Mouse (Mus musculus): ENCODE measurements around the gene Gm10424.
"Not testable (repeated sequence)": the region's sequence is repeated elsewhere in the genome, so short reads cannot be mapped to it uniquely, and the experiment has no call there.

Gm10424 gene

DNA sequence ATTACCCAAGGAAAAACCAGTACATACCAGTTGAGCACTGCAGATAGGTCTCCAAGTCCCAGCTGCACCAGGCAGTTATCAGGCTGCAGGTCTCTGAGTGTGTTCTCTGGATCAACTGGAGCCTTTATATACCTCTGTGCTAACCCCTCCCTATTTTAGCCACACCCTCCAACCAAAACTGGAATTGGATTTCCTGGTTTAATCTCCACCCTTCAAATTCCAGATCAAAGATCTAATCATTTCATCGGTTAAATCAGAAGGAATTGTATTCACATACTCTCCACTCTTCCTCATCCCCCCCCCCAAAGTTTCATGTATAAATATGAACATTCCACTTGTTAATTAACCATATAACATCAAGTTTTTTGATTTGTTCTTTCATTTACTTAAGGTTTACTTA, at the start of gene Gm10424:
Gene Gm10424 (minus strand): TSS at position 101 of the 400 bp plus-strand sequence.
- not testable (repeated sequence) for DNase-seq (ENCODE audit: low spot score in 2 of 2)

DNA sequence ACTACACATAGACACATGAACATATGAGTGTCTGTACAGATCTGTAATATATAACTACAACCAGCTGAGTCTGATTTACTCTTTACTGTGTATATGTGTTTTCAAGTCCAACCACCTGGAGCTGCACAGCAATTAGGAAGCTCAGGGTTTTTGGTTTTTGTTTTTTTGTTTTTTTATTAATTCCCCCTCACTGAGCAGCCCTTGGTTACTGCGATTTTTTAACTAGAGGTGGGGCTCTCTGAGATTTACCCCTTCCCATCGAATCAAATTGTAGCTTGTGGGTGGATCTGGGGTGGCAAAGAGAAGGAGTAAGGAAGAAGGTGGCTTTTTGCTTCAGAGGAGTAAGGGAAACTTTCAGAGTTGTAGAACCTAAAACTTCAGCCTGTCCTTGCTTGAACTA, 33.0 kb upstream of the Gm10424 start, which contains the start of gene Gm3259:
Gene Gm3259 (plus strand): TSS at position 301 of the 400 bp plus-strand sequence.
- DNase-seq (ENCODE audit: low spot score in 2 of 2): not testable (repeated sequence)
